Mouse (Mus musculus) neural tube, embryonic 14.5 days (tissue): ENCODE measurements around the gene Abhd4. TPM values are rescaled to one million over a fixed set of nuclear protein-coding genes. Genes with fewer than 3 reads are reported as not detected.

Source experiments
- ATAC-seq: fragments of 200-750 bp; cut with Nextera tagmentation; 2 replicates; pipeline ENCODE4 v1.8.0; 2017; ENCODE audit warnings: low read depth, mild to moderate bottlenecking, moderate TSS enrichment, moderate library complexity
- H3K27ac ChIP-seq: fragments of 300-500 bp; sonication (generic); 2 replicates; pipeline ENCODE4 v1.5.1; 2014; ENCODE audit warnings: low read depth, mild to moderate bottlenecking, control low read depth, low read length, moderate library complexity, mixed read lengths
- H3K27me3 ChIP-seq: fragments of 300-500 bp; sonication (generic); 2 replicates; pipeline ENCODE4 v1.6.1; 2014; ENCODE audit warnings: low read length; ENCODE audit not compliant: control insufficient read depth, insufficient read depth
- H3K36me3 ChIP-seq: fragments of 300-500 bp; sonication (generic); 2 replicates; pipeline ENCODE4 v1.6.1; 2014; ENCODE audit warnings: low read length, mixed read lengths; ENCODE audit not compliant: control insufficient read depth, insufficient read depth
- H3K4me1 ChIP-seq: fragments of 300-500 bp; sonication (generic); 2 replicates; pipeline ENCODE4 v1.6.1; 2014; ENCODE audit warnings: low read length; ENCODE audit not compliant: control insufficient read depth, insufficient read depth
- H3K4me2 ChIP-seq: fragments of 300-500 bp; sonication (generic); 2 replicates; pipeline ENCODE4 v1.6.1; 2014; ENCODE audit warnings: mild to moderate bottlenecking, low read depth, low read length, control low read depth
- H3K4me3 ChIP-seq: fragments of 300-500 bp; sonication (generic); 2 replicates; pipeline ENCODE4 v1.5.1; 2014; ENCODE audit warnings: low read depth, low read length, control low read depth, mixed read lengths
- H3K9ac ChIP-seq: fragments of 300-500 bp; sonication (generic); replicated peaks from 2 replicates; pipeline ENCODE4 v1.6.1; 2014; ENCODE audit warnings: low read depth, mild to moderate bottlenecking, control low read depth, low read length, mixed read lengths
- H3K9me3 ChIP-seq: fragments of 300-500 bp; sonication (generic); 2 replicates; pipeline ENCODE4 v1.6.1; 2016; ENCODE audit warnings: low read length; ENCODE audit not compliant: control insufficient read depth
- WGBS: fragments of 180-500 bp; shearing (Covaris S2); extraction: QIAGEN DNeasy Blood & Tissue Kit; methylation state at CpG from one replicate; pipeline ENCODE4 v1.1.7; 2014; 5-methylcytosine and 5-hydroxymethylcytosine counted together
- polyA plus RNA-seq: library from polyadenylated mRNA; unstranded; fragments of >200 nt; fragmentation: Nextera tagmentation; extraction: Ambion mirVana; gene quantifications from 2 replicates; pipeline ENCODE4 v1.2.1, GENCODE M21; 2014

The Abhd4 gene
- polyA plus RNA-seq, 1 experiment from 2014 or later, result 57.4 TPM

DNA sequence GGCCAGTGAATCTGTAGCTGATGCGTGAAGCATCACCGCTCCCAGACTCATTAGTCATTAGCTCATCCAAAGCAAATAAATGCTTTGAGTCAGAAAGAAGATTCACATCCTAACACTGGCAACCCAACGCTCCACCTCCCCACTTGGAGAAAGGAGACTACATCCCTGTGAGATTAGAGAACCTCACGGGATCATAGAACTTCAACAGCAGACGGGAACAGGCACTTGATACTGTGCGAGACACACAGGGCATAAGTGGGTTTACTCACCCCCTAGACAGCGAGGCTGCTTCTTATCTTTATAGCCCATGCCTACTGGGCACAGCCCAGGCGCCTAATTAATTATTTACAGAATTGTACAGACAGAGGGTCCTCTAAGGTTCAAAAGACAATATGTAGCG, 21.8 kb upstream of the Abhd4 start:
- no peak overlapping the region for H3K4me2 ChIP-seq
- peak overlapping the region; percentile 16; the same call in 1 of the 2 replicates for H3K27ac ChIP-seq
- no peaks in the 10 kb centered on the region for H3K27me3 ChIP-seq

DNA sequence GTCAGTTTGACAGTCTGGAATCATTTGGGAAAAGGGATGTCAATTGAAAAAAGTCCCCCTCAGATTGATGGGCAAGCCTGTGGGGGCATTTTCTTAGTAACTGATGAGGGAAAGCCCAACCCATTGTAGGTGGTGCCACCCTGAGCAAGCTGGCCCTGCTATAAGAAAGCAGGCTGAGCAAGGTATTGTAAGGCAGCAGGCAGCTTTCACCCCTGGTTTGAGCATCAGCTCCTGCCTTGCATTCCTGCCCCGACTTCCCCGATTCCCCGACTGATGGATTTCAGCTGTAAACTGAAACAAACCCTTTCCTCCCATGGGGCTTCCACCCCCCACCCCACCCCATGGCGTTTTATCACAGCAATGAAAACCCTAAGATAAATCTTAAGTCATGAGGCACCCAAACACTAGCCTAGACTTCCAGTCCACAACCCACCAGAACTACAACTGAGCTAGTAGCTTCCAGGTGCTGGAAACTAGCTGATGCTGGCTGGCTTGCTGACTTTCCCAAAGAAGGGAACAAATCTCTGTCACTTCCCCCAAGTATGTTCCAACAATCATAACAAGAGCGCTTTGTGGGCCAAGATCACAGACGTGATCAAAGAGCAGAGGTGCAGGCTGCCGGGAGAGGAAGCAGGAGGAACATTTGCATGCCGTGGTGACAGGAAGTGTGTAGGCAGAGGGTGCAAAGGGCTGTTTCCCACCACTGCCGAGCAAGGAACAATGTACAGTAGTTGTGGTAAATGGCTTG, 21.0 kb upstream of the Abhd4 start:
- Histone ChIP-seq H3K27ac (peak overlapping the region; percentile 35; the same call in 1 of the 2 replicates), H3K9ac (no peak overlapping the region)

More for the DNA sequence above, 21.8 kb upstream of the Abhd4 start:
- WGBS, result 32% methylated on average over 9 of the region's 9 CpGs
- Histone ChIP-seq H3K9me3 (no peaks in the 10 kb centered on the region), H3K4me1 (peaks cover 28% of the 10 kb centered on the region), H3K4me3 (no peak overlapping the region), H3K9ac (no peak overlapping the region), H3K36me3 (no peaks in the 10 kb centered on the region)
- ATAC-seq, result peak; percentile 18; the same call in 1 of the 2 replicates

DNA sequence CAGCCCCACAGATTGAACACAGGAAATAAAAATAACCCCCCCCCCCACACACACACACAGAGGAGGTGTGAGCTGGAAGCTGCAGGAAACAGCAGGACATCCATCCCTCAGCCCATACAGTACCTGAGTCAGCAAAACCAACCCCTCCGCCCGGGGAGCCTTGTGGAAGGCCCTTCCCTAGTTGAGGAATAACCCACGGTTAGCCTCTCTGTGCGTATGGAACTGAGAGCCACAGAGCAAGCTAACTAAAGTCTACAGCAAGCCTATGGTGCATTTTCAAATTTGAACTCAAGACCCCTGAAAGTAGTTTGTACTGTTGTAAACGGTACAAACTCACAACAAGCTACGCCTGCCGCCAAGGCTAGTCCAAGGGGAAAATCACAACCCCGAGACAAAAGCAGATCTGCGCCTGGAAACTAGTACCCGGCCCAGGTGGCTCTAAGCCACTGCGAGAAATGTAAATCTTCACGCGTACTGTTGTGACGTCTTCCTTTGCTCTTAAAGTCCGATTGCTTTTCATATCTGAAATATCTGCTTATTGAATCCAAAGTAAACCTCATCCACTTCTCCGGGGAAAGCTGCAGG, 20.3 kb upstream of the Abhd4 start:
- Histone ChIP-seq H3K9ac (no peak overlapping the region), H3K27ac (no peak overlapping the region), H3K4me2 (no peak overlapping the region), H3K27me3 (no peaks in the 10 kb centered on the region), H3K4me1 (peaks cover 22% of the 10 kb centered on the region), H3K36me3 (no peaks in the 10 kb centered on the region), H3K9me3 (no peaks in the 10 kb centered on the region), H3K4me3 (no peak overlapping the region)
- no peak for ATAC-seq
- WGBS, result 71% methylated on average over 16 of the region's 16 CpGs

More for the DNA sequence above, 21.0 kb upstream of the Abhd4 start:
- Histone ChIP-seq H3K4me3 (no peak overlapping the region), H3K4me2 (no peak overlapping the region), H3K27me3 (no peaks in the 10 kb centered on the region), H3K9me3 (no peaks in the 10 kb centered on the region), H3K36me3 (no peaks in the 10 kb centered on the region), H3K4me1 (peaks cover 28% of the 10 kb centered on the region)
- ATAC-seq, result no peak
- WGBS, result 18% methylated on average over 9 of the region's 9 CpGs

DNA sequence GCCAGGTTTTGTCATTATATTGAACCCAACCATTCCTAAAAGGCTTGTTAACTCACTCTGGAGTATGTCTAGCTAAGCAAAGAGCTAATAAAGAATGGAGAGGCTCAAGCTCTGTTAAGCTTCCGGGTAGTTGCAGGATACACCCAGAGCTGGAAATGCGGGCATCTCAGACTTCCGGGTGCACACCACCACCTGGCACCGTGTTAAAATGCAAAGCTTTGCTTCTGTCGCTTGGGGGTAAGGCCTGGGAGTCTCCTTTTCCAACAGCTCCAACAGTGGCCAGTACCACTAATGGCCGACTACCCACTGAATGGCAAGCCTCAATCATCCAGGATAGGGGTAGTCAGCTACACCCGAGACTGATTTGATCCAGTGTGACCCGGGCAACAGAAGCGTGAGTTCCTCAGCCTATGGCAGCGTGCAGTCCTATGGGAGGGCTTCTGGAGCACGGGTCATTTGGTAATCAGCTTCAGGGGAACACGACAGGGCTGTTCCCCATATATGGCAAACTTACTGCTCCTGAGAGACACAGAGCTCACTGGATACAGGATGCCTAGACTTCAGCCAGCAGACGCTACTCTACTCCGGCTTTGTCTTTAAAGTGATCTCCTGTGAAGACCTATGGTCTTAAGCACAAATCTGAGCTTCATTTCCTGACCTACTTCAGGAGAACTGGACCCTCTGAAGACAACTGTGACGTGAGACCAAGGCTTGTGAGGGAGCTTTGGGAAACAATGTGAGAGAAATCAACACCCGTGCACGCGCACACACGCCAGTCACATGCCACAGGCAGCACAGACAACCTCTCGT, 19.6 kb upstream of the Abhd4 start:
- ATAC-seq, result peak; percentile 19; the same call in 1 of the 2 replicates
- Histone ChIP-seq H3K9me3 (no peaks in the 10 kb centered on the region), H3K36me3 (no peaks in the 10 kb centered on the region), H3K27ac (peak overlapping the region; percentile 23; the same call in 1 of the 2 replicates), H3K9ac (no peak overlapping the region), H3K27me3 (no peaks in the 10 kb centered on the region), H3K4me3 (no peak overlapping the region), H3K4me2 (no peak overlapping the region), H3K4me1 (peaks cover 16% of the 10 kb centered on the region; the same call in 1 of the 2 replicates)
- WGBS, result 61% methylated on average over 20 of the region's 20 CpGs

DNA sequence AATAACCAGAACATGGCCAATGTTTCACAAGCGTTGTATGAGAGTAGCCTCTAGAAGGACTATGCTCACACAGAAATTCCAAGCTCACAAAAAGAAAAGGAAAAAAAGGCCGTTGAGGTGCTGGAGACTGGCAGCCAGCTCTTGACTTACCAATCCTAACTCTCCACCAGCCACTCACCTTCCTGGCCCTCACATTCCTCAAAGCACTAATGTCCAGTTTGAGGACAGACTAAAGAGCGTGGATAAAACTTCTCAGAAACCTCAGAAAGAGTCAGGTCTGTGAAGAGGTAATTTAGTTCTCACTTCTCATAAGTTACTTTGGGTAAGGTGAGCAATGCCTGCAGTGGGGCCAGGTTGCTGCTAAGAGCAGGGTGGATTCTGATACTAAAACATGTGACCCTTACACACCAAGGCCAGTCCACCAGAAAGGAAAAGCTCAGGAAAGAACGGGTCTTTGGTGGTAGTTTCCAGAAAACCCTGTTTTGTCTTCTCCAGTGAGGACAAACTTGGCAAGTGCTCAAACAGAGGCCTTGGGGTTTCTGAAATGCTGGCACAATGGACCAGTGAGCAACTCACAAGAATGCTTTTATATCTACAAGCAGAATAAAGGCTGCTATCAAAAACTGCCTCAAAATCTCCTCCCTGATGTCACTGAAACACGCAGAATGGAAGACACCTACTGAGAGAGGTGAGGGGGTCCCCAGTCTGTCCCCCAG, 18.0 kb upstream of the Abhd4 start:
- H3K9ac ChIP-seq, result no peak overlapping the region
- no peak for ATAC-seq
- WGBS, result 83% methylated on average over 5 of the region's 5 CpGs
- H3K4me2 ChIP-seq, result no peak overlapping the region
- no peaks in the 10 kb centered on the region for H3K27me3 ChIP-seq
- peaks cover 15% of the 10 kb centered on the region; the same call in 1 of the 2 replicates for H3K4me1 ChIP-seq
- H3K4me3 ChIP-seq, result no peak overlapping the region
- no peak overlapping the region for H3K27ac ChIP-seq
- H3K36me3 ChIP-seq, result peaks cover 4% of the 10 kb centered on the region; the same call in 1 of the 2 replicates
- no peaks in the 10 kb centered on the region for H3K9me3 ChIP-seq

DNA sequence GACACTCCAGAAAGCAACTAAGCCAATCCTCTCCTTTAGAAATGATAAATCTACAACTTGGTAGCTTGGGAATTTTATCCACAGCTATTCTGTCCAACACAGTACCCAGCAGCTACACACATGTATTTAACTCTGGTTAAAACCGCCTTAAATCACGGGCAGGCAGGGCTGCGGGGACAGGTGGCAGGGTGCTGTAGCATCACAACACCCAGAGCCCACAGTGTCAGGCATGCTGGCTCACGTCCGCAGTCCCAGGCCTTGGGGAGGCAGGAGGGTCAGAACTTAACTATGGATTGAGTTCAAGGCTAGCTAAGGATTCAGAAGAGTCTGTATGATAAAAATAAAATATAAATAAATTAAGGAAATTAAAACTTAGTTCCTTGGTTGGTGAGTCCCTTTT, 17.1 kb upstream of the Abhd4 start:
- Histone ChIP-seq H3K4me3 (no peak overlapping the region), H3K9ac (no peak overlapping the region), H3K27ac (no peak overlapping the region), H3K4me2 (no peak overlapping the region), H3K4me1 (peaks cover 14% of the 10 kb centered on the region; the same call in 1 of the 2 replicates), H3K36me3 (peaks cover 13% of the 10 kb centered on the region), H3K9me3 (no peaks in the 10 kb centered on the region), H3K27me3 (no peaks in the 10 kb centered on the region)
- WGBS, result 92% methylated on average over 5 of the region's 5 CpGs
- no peak for ATAC-seq

DNA sequence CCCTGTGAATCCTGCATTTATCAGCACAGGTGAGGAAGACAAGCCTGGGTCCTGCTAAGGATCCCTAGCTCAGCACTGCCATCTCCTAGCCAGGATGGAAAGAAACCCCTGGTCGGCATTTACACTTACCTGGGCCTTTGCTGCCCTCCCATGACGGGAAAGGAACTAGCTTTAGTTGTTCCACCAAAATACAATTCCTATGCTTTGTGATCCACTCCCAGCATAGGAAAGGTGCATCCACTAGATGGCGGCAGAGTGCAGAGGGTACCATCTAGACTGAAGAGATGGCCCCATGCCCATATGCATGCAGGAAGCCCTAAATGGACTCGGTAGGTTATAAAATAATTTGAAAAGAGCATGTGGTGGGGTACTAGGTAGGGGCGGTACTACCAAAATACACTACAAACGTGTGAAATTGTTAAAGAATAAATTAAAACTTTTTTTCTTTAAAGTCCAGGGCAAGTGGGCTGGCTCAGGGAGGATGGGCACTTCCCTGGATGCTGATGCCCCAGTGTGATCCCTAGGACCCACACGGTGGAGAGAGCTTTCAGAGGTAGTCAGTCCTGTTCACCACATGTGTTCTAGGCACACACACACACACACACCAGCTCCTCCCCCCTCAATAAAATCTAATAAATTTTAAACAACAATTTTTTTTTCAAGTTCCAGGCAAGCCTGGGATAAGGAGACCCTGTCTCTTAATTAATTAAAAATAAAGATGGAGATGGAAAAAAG, 14.8 kb upstream of the Abhd4 start:
- WGBS, result 16% methylated on average over 7 of the region's 7 CpGs

DNA sequence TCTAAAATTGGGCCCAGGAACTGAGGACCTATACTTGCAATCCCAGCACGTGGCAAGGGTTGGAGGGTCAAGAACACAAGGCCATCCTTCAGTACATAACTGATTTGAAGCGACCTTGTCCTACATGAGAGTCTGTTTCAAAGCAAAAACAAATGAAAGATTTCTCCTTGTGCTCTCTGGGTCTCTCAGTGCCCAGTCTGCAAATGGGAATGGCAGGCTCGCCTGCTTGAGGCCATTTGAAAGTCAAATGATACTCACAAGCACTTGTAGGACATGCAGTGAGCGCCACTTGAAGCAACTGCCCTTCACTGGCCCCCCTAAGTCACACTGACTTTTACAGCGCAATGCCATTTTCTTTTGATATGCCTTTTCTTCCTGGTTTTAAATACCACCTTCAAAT, 13.4 kb upstream of the Abhd4 start:
- H3K27ac ChIP-seq, result no peak overlapping the region
- H3K4me2 ChIP-seq, result no peak overlapping the region
- H3K4me3 ChIP-seq, result no peak overlapping the region
- no peak overlapping the region for H3K9ac ChIP-seq
- peaks cover 21% of the 10 kb centered on the region for H3K36me3 ChIP-seq
- WGBS, result 74% methylated on average over 5 of the region's 5 CpGs
- no peak for ATAC-seq
- no peaks in the 10 kb centered on the region for H3K9me3 ChIP-seq
- H3K4me1 ChIP-seq, result peaks cover 9% of the 10 kb centered on the region; the same call in 1 of the 2 replicates
- H3K27me3 ChIP-seq, result no peaks in the 10 kb centered on the region

More for the DNA sequence above, 14.8 kb upstream of the Abhd4 start:
- Histone ChIP-seq H3K27me3 (no peaks in the 10 kb centered on the region), H3K36me3 (peaks cover 21% of the 10 kb centered on the region), H3K9ac (no peak overlapping the region), H3K9me3 (no peaks in the 10 kb centered on the region), H3K4me2 (no peak overlapping the region), H3K27ac (no peak overlapping the region), H3K4me1 (peaks cover 11% of the 10 kb centered on the region; the same call in 1 of the 2 replicates), H3K4me3 (no peak overlapping the region)
- ATAC-seq, result peak; percentile 34; the same call in 1 of the 2 replicates
